Mouse (Mus musculus): ENCODE data around the gene Zfp277. TPM values are rescaled to one million over a fixed set of nuclear protein-coding genes. Genes with fewer than 3 reads are reported as not detected.

Zfp277 gene
- polyA plus RNA-seq, 1 experiment from 2014 or later, result 21.3 TPM

DNA sequence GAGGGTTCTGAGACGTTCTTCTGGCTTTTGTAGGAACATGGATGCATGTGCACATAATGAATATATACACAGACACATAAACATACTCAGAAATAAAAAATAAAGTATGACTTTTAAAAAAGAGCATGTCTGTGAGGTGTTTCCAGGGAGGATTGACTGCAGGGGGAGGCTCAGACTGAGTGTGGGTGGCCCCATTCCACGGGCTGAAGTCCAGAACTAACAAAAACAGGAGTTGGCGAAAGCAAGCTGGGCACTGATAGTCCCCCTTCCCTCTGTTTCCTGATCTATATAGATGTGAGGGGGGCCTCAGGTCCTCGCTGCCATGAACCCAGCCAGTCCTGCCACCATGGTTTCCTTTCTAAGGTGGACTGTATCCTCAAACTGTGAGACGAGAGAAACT is 57.9 kb downstream of the Zfp277 start:
- Histone ChIP-seq H3K36me3 (ENCODE audit: control insufficient read depth, insufficient read depth, low read length) (no peaks in the 10 kb centered on the region), H3K9me3 (ENCODE audit: control insufficient read depth, low read length) (no peaks in the 10 kb centered on the region), H3K9ac (ENCODE audit: low read length) (no peak overlapping the region), H3K4me3 (ENCODE audit: low read depth, low read length) (no peak overlapping the region), H3K27me3 (ENCODE audit: control insufficient read depth, insufficient read depth, low read length) (no peaks in the 10 kb centered on the region), H3K4me1 (replicated peaks; ENCODE audit: control insufficient read depth, insufficient read depth) (no peaks in the 10 kb centered on the region), H3K27ac (replicated peaks) (no peak overlapping the region), H3K4me2 (replicated peaks; ENCODE audit: low read depth) (no peak overlapping the region)
- no peak for TF ChIP-seq CTCF (IDR thresholded peaks at IDR 0.05; ENCODE audit: low read depth)
- no peak for TF ChIP-seq EP300 (optimal IDR thresholded peaks at IDR 0.05)
- 68% methylated on average over 5 of the region's 5 CpGs for WGBS
- DNase-seq (ENCODE audit: low spot score) (no peak), ATAC-seq (ENCODE audit: low FRiP score, low TSS enrichment) (no peak)

DNA sequence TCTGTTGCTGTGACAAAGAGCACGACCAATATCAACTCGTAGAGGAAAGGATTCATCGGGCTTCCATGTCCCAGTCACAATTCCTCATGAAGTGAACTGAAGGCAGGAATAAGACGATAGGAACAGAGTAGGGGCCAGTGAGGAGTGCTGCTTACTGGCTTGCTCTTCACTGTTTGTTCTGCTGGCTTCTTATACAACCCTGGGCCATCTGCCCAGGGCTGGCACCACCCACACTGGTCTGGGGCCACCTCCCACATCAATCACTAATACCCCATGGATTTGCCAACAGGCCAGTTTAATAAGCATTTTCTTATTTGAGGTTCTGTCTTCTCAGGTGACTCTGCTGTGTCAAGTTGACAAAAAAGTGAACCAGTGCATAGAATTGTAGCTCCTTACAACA is 60.4 kb downstream of the Zfp277 start:
- H3K9me3 ChIP-seq (ENCODE audit: control insufficient read depth, low read length), result no peaks in the 10 kb centered on the region
- no peak overlapping the region for H3K4me2 ChIP-seq (replicated peaks; ENCODE audit: low read depth)
- DNase-seq (ENCODE audit: low spot score) (no peak), ATAC-seq (ENCODE audit: low FRiP score, low TSS enrichment) (no peak)
- 86% methylated on average over 4 of the region's 4 CpGs for WGBS
- TF ChIP-seq CTCF (IDR thresholded peaks at IDR 0.05; ENCODE audit: low read depth), result no peak
- no peak for TF ChIP-seq EP300 (optimal IDR thresholded peaks at IDR 0.05)
- no peaks in the 10 kb centered on the region for H3K27me3 ChIP-seq (ENCODE audit: control insufficient read depth, insufficient read depth, low read length)
- no peaks in the 10 kb centered on the region for H3K4me1 ChIP-seq (replicated peaks; ENCODE audit: control insufficient read depth, insufficient read depth)
- no peak overlapping the region for H3K4me3 ChIP-seq (ENCODE audit: low read depth, low read length)
- H3K36me3 ChIP-seq (ENCODE audit: control insufficient read depth, insufficient read depth, low read length), result no peaks in the 10 kb centered on the region
- no peak overlapping the region for H3K27ac ChIP-seq (replicated peaks)
- H3K9ac ChIP-seq (ENCODE audit: low read length), result no peak overlapping the region

GRCm38 (mm10) chr12:40383718-40384117 is 62.0 kb downstream of the Zfp277 start:
- 86% methylated on average over 6 of the region's 6 CpGs for WGBS
- Histone ChIP-seq H3K27me3 (ENCODE audit: control insufficient read depth, insufficient read depth, low read length) (no peaks in the 10 kb centered on the region), H3K36me3 (ENCODE audit: control insufficient read depth, insufficient read depth, low read length) (no peaks in the 10 kb centered on the region), H3K4me2 (replicated peaks; ENCODE audit: low read depth) (no peak overlapping the region), H3K9me3 (ENCODE audit: control insufficient read depth, low read length) (no peaks in the 10 kb centered on the region), H3K4me1 (replicated peaks; ENCODE audit: control insufficient read depth, insufficient read depth) (no peaks in the 10 kb centered on the region), H3K4me3 (ENCODE audit: low read depth, low read length) (no peak overlapping the region), H3K9ac (ENCODE audit: low read length) (no peak overlapping the region), H3K27ac (replicated peaks) (no peak overlapping the region)
- TF ChIP-seq EP300 (optimal IDR thresholded peaks at IDR 0.05), result no peak
- DNase-seq (ENCODE audit: low spot score) (no peak), ATAC-seq (ENCODE audit: low FRiP score, low TSS enrichment) (no peak)

GRCm38 (mm10) chr12:40382539-40382938 is 63.2 kb downstream of the Zfp277 start:
- Histone ChIP-seq H3K9ac (ENCODE audit: low read length) (no peak overlapping the region), H3K9me3 (ENCODE audit: control insufficient read depth, low read length) (no peaks in the 10 kb centered on the region), H3K36me3 (ENCODE audit: control insufficient read depth, insufficient read depth, low read length) (no peaks in the 10 kb centered on the region), H3K4me1 (replicated peaks; ENCODE audit: control insufficient read depth, insufficient read depth) (no peaks in the 10 kb centered on the region), H3K4me2 (replicated peaks; ENCODE audit: low read depth) (no peak overlapping the region), H3K4me3 (ENCODE audit: low read depth, low read length) (no peak overlapping the region), H3K27me3 (ENCODE audit: control insufficient read depth, insufficient read depth, low read length) (no peaks in the 10 kb centered on the region), H3K27ac (replicated peaks) (no peak overlapping the region)
- DNase-seq (ENCODE audit: low spot score) (no peak), ATAC-seq (ENCODE audit: low FRiP score, low TSS enrichment) (no peak)
- TF ChIP-seq CTCF (IDR thresholded peaks at IDR 0.05; ENCODE audit: low read depth) (no peak), EP300 (optimal IDR thresholded peaks at IDR 0.05) (no peak)
- WGBS, result 83% methylated on average over 5 of the region's 5 CpGs

GRCm38 (mm10) chr12:40381824-40382223 is 63.9 kb downstream of the Zfp277 start:
- no peak for ATAC-seq (ENCODE audit: low FRiP score, low TSS enrichment)
- H3K36me3 ChIP-seq (ENCODE audit: control insufficient read depth, insufficient read depth, low read length), result no peaks in the 10 kb centered on the region
- no peaks in the 10 kb centered on the region for H3K9me3 ChIP-seq (ENCODE audit: control insufficient read depth, low read length)
- WGBS, result 90% methylated on average over 11 of the region's 11 CpGs
- no peak overlapping the region for H3K9ac ChIP-seq (ENCODE audit: low read length)
- DNase-seq (ENCODE audit: low spot score), result no peak
- peak overlapping the region; percentile 14; the same call in 1 of the 2 replicates for H3K4me2 ChIP-seq (replicated peaks; ENCODE audit: low read depth)
- TF ChIP-seq EP300 (optimal IDR thresholded peaks at IDR 0.05), result no peak
- no peaks in the 10 kb centered on the region for H3K4me1 ChIP-seq (replicated peaks; ENCODE audit: control insufficient read depth, insufficient read depth)
- no peak overlapping the region for H3K4me3 ChIP-seq (ENCODE audit: low read depth, low read length)
- H3K27me3 ChIP-seq (ENCODE audit: control insufficient read depth, insufficient read depth, low read length), result no peaks in the 10 kb centered on the region
- no peak overlapping the region for H3K27ac ChIP-seq (replicated peaks)

DNA sequence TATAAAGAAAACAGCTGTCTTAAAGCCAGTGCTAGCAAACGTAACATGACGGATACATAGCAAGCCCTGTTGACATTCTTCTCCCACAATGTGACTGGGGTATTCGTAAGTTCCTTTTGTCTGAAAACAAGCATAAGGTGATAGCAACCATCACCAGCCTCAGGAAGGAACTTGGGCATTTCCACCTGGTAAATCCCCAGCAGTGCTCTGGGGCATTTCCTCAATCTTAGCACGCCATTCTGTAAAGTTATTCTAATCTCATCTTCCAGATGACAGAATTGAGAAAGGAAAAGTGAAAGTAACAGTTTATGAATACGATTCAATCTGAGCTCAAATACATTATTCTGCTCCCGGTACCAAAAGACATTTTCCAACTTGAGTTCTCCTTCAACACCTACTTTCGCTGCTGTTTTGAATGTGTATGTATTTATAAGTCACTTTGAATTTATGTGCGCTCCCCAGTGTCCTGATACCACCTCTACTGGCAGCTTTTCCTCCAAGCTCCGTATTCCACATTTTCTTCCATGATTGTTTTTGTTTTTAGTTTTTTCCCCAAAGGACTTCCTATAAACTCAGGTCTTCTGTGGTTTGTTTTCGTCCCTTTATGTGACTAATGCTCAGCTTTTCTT is 64.4 kb downstream of the Zfp277 start:
- Histone ChIP-seq H3K27ac (replicated peaks) (no peak overlapping the region), H3K9ac (ENCODE audit: low read length) (no peak overlapping the region), H3K9me3 (ENCODE audit: control insufficient read depth, low read length) (no peaks in the 10 kb centered on the region), H3K4me3 (ENCODE audit: low read depth, low read length) (peak overlapping the region; percentile 27; the same call in 1 of the 2 replicates), H3K4me2 (replicated peaks; ENCODE audit: low read depth) (peak overlapping the region; percentile 14; the same call in 1 of the 2 replicates), H3K27me3 (ENCODE audit: control insufficient read depth, insufficient read depth, low read length) (no peaks in the 10 kb centered on the region), H3K36me3 (ENCODE audit: control insufficient read depth, insufficient read depth, low read length) (no peaks in the 10 kb centered on the region), H3K4me1 (replicated peaks; ENCODE audit: control insufficient read depth, insufficient read depth) (no peaks in the 10 kb centered on the region)
- DNase-seq (ENCODE audit: low spot score) (no peak), ATAC-seq (ENCODE audit: low FRiP score, low TSS enrichment) (no peak)
- WGBS, result 75% methylated on average over 10 of the region's 10 CpGs
- TF ChIP-seq CTCF (IDR thresholded peaks at IDR 0.05; ENCODE audit: low read depth), result no peak
